Mouse (Mus musculus): ENCODE results near the gene Phf24.

GRCm38 (mm10) chr4:42868193-42868592 lies 48.3 kb upstream of the Phf24 start:
- TF ChIP-seq CTCF (IDR thresholded peaks at IDR 0.05; ENCODE audit: extremely low read depth, insufficient read depth, insufficient read length, insufficient replicate concordance) (no peak), POLR2A (IDR thresholded peaks at IDR 0.05; ENCODE audit: low read depth, low read length) (no peak)
